Mouse (Mus musculus) CH12.LX (cell line): ENCODE measurements around the gene Ulk4. TPM values are rescaled to one million over a fixed set of nuclear protein-coding genes. Genes with fewer than 3 reads are reported as not detected.
A peak's percentile ranks its signal among the peaks of the same experiment; 100 is the strongest.

Experiments used
- DNase-seq: peaks from one replicate; pipeline ENCODE4 v3.0.0-alpha.2; 2013; ENCODE audit errors: extremely low read depth
- H3K27ac ChIP-seq: 2 replicates; pipeline ENCODE4 v1.5.1; 2012; ENCODE audit warnings: low read depth, mild to moderate bottlenecking, control low read depth, moderate library complexity; ENCODE audit not compliant: insufficient read depth
- H3K27me3 ChIP-seq: replicated peaks from 2 replicates; pipeline ENCODE3; 2012; ENCODE audit warnings: inconsistent platforms
- H3K36me3 ChIP-seq, 2 experiments: replicated peaks in 1 of 2; 2 replicates each; pipeline versions ENCODE3 to v1.6.1; 2012; ENCODE audit warnings: inconsistent platforms in 1 of 2, low read length in 1 of 2, mild to moderate bottlenecking in 1 of 2, mixed read lengths in 1 of 2, moderate library complexity in 1 of 2; ENCODE audit not compliant: control insufficient read depth in 1 of 2, insufficient read depth in 1 of 2
- H3K4me1 ChIP-seq, 2 experiments: 2 replicates each; pipeline ENCODE4 v1.6.1; 2012; ENCODE audit warnings: inconsistent platforms in 1 of 2, moderate library complexity in 1 of 2; ENCODE audit not compliant: insufficient read depth in 2 of 2, control insufficient read depth in 1 of 2
- H3K4me2 ChIP-seq: 2 replicates; pipeline ENCODE4 v1.6.1; 2012; ENCODE audit warnings: low read depth, mild to moderate bottlenecking, control low read depth; ENCODE audit not compliant: poor library complexity, insufficient read depth, severe bottlenecking
- H3K4me3 ChIP-seq, 3 experiments: fragments of 150-350 bp in 1 of 3; sonication (generic) in 1 of 3; replicated peaks in 1 of 3; 2 replicates each; pipeline versions ENCODE3 to v1.5.1; 2011 to 2012; ENCODE audit warnings: low read depth in 2 of 3, low read length in 2 of 3, mild to moderate bottlenecking in 2 of 3, moderate library complexity in 2 of 3, control low read depth in 1 of 3, improper control_type of control experiment in 1 of 3, inconsistent platforms in 1 of 3, mixed read lengths in 1 of 3; ENCODE audit not compliant: poor library complexity in 1 of 3
- H3K79me2 ChIP-seq: replicated peaks from 2 replicates; pipeline ENCODE4 v1.6.1; 2012; ENCODE audit warnings: mild to moderate bottlenecking, moderate library complexity; ENCODE audit not compliant: control insufficient read depth, poor library complexity, insufficient read depth, severe bottlenecking; ENCODE audit errors: extremely low read depth
- H3K9ac ChIP-seq: 2 replicates; pipeline ENCODE4 v1.6.1; 2012; ENCODE audit warnings: low read depth, mild to moderate bottlenecking, control low read depth, moderate library complexity; ENCODE audit not compliant: insufficient read depth
- H3K9me3 ChIP-seq: replicated peaks from 2 replicates; pipeline ENCODE3; 2012; ENCODE audit warnings: low read length, inconsistent platforms, mixed read lengths
- CHD1 ChIP-seq: IDR thresholded peaks from 2 replicates; pipeline ENCODE4 v1.6.1; 2012; ENCODE audit warnings: low read depth, low read length, improper control_type of control experiment, inconsistent platforms
- CHD2 ChIP-seq: IDR thresholded peaks from 2 replicates; pipeline ENCODE4 v1.6.1; 2011; ENCODE audit warnings: low read length, improper control_type of control experiment
- IRF4 ChIP-seq: IDR thresholded peaks from 2 replicates; pipeline ENCODE4 v1.6.1; 2014; ENCODE audit warnings: low read depth, mild to moderate bottlenecking, inconsistent platforms, low read length, improper control_type of control experiment
- MAFK ChIP-seq: IDR thresholded peaks from 2 replicates; pipeline ENCODE4 v1.6.1; 2011; ENCODE audit warnings: low read length, improper control_type of control experiment; ENCODE audit not compliant: insufficient replicate concordance
- NELFE ChIP-seq: IDR thresholded peaks from 2 replicates; pipeline ENCODE4 v1.6.1; 2011; ENCODE audit warnings: low read depth, low read length, improper control_type of control experiment
- RCOR1 ChIP-seq: conservative IDR thresholded peaks from 2 replicates; pipeline ENCODE4 v1.6.1; 2012; ENCODE audit warnings: low read depth, mild to moderate bottlenecking, inconsistent platforms, low read length, improper control_type of control experiment
- SIN3A ChIP-seq: IDR thresholded peaks from 2 replicates; pipeline ENCODE4 v1.6.1; 2012; ENCODE audit warnings: low read length, improper control_type of control experiment, inconsistent platforms
- UBTF ChIP-seq: IDR thresholded peaks from 2 replicates; pipeline ENCODE4 v1.6.1; 2012; ENCODE audit warnings: low read depth, mild to moderate bottlenecking, inconsistent platforms, low read length, improper control_type of control experiment, moderate library complexity
- ZC3H11A ChIP-seq: IDR thresholded peaks from 2 replicates; pipeline ENCODE4 v1.6.1; 2012; ENCODE audit warnings: low read depth, mild to moderate bottlenecking, inconsistent platforms, low read length, improper control_type of control experiment
- ZMIZ1 ChIP-seq: IDR thresholded peaks from 2 replicates; pipeline ENCODE4 v1.6.1; 2012; ENCODE audit warnings: low read depth, mild to moderate bottlenecking, inconsistent platforms, low read length, improper control_type of control experiment
- dilution Hi-C: fragments of 300-500 bp; cut with MboI; formaldehyde crosslinking; loops from 2 replicates; pipeline ENCODE4 v1.14.3; 2020; ENCODE audit warnings: low sequenced_read_pairs; ENCODE audit not compliant: extremely low pct_unique_long_range_greater_than_20kb, extremely low pct_ligation_motif_present
- in situ Hi-C: fragments of 300-500 bp; cut with MboI; formaldehyde crosslinking; loops from 3 replicates; pipeline ENCODE4 v1.14.3; 2019; ENCODE audit warnings: low sequenced_read_pairs, low pct_ligation_motif_present, low pct_unique_long_range_greater_than_20kb, mixed read lengths
- polyA plus RNA-seq: library from polyadenylated mRNA; unstranded; fragments of >175 nt; gene quantifications from 2 replicates; pipeline ENCODE4 v1.2.1, GENCODE M21; 2012; ENCODE audit warnings: low read depth; ENCODE audit not compliant: insufficient read length
- total RNA-seq, 2 experiments: library from RNA; depleted of rRNA; stranded (reverse); fragments of 300-350 nt in 1 of 2; fragments of >200 nt in 1 of 2; gene quantifications; 2 replicates each; pipeline ENCODE4 v1.2.3; 2012 to 2014

Ulk4 gene
- total and polyA plus RNA-seq, 3 experiments = 1.6 to 25.8 (median 18.5) TPM

- H3K36me3 ChIP-seq = peaks cover 0 to 30% of the 10 kb centered on the region in 2 experiments
- H3K4me3 ChIP-seq = peak overlapping the region; percentile 81 to 93 (median 89)
- dilution Hi-C loops (no loop called here), in situ Hi-C loops (no loop called here)
- peak overlapping the region; percentile 98 for H3K4me2 ChIP-seq
- peaks cover 65% of the 10 kb centered on the region for H3K79me2 ChIP-seq
- peak overlapping the region; percentile 87 for H3K9ac ChIP-seq
- no peak for DNase-seq
- no peak overlapping the region for H3K27ac ChIP-seq
- H3K9me3 ChIP-seq = no peaks in the 10 kb centered on the region
- H3K4me1 ChIP-seq = peaks cover 0 to 53% of the 10 kb centered on the region in 2 experiments; a peak in 2 of 4 replicates
- 0 out of 2 replicates have a peak, but pooled peaks have one; percentile 4 for TF ChIP-seq CHD1
- TF ChIP-seq RCOR1 = no peak
- TF ChIP-seq ZC3H11A = no peak
- H3K27me3 ChIP-seq = no peaks in the 10 kb centered on the region
These were observed 342.0 kb downstream of the Ulk4 start for GRCm38 (mm10) chr9:120934821-120935633.

- H3K4me3 ChIP-seq = peak overlapping the region; percentile 81 to 93 (median 89)
- in situ Hi-C loops = no loop called here
- no peak overlapping the region; the same call in 1 of the 2 replicates for H3K27ac ChIP-seq
- H3K4me1 ChIP-seq = peaks cover 0 to 44% of the 10 kb centered on the region in 2 experiments; a peak in 2 of 4 replicates
- no peaks in the 10 kb centered on the region for H3K9me3 ChIP-seq
- peaks cover 0 to 21% of the 10 kb centered on the region in 2 experiments for H3K36me3 ChIP-seq
- H3K9ac ChIP-seq = peak overlapping the region; percentile 87
- peaks cover 56% of the 10 kb centered on the region for H3K79me2 ChIP-seq
- 0 out of 2 replicates have a peak, but pooled peaks have one; percentile 25 for TF ChIP-seq CHD2
- TF ChIP-seq SIN3A = peak; percentile 14; the same call in 1 of the 2 replicates
- TF ChIP-seq ZMIZ1 = no peak
- 0 out of 2 replicates have a peak, but pooled peaks have one; percentile 14 for TF ChIP-seq IRF4
- TF ChIP-seq CHD1 = 0 out of 2 replicates have a peak, but pooled peaks have one; percentile 12
- no peak for TF ChIP-seq MAFK
- TF ChIP-seq, all 38 proteins: peak for 4
- dilution Hi-C loops = no loop called here
- Histone ChIP-seq H3K27me3 (no peaks in the 10 kb centered on the region), H3K4me2 (peak overlapping the region; percentile 98)
- DNase-seq = no peak
These were observed 342.9 kb downstream of the Ulk4 start for GRCm38 (mm10) chr9:120933886-120934758.

- in situ Hi-C loops (no loop called here), dilution Hi-C loops (no loop called here)
- H3K4me2 ChIP-seq = peak overlapping the region; percentile 98; the same call in 1 of the 2 replicates
These were observed 343.5 kb downstream of the Ulk4 start for GRCm38 (mm10) chr9:120933587-120933885.

More at GRCm38 (mm10) chr9:120933587-120933885, 343.5 kb downstream of the Ulk4 start:
- H3K4me1 ChIP-seq = peaks cover 0 to 38% of the 10 kb centered on the region in 2 experiments; a peak in 2 of 4 replicates
- peaks cover 50% of the 10 kb centered on the region for H3K79me2 ChIP-seq
- peak overlapping the region; percentile 87 for H3K9ac ChIP-seq
- 0 out of 2 replicates have a peak overlapping the region, but pooled peaks have one; percentile 42 for H3K27ac ChIP-seq
- H3K9me3 ChIP-seq = no peaks in the 10 kb centered on the region
- peak overlapping the region; percentile 81 to 93 (median 89) for H3K4me3 ChIP-seq
- H3K36me3 ChIP-seq = peaks cover 0 to 16% of the 10 kb centered on the region in 2 experiments
- H3K27me3 ChIP-seq = no peaks in the 10 kb centered on the region
- TF ChIP-seq UBTF = 0 out of 2 replicates have a peak, but pooled peaks have one; percentile 13
- TF ChIP-seq NELFE = no peak
- no peak for DNase-seq
